Mouse (Mus musculus): ENCODE measurements around the gene Ppp1r15a.

DNA sequence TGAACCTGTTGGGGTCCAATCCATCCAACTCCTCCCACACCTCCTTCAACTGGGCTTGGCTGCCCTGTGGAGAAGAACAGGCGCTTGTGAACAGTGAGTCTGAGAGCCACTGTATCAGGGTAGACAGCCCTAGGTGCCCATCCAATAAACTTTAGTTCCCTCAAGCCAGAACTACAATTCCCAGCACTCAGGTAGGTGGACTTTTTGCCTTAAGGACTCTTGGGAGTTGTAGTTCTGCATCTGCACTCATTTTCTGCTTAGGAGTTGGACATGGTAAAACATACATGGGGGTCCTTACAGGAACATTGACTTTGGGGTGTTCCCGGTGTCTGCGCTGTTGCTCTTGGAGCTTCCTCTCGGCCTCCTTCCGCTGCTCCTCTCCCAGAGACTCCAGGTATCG lies 27.6 kb downstream of the Ppp1r15a start:
- TF ChIP-seq EP300 (IDR thresholded peaks at IDR 0.05; ENCODE audit: insufficient read depth, low read depth, low read length) (no peak), CTCF (IDR thresholded peaks at IDR 0.05) (no peak), POLR2A (IDR thresholded peaks at IDR 0.05; ENCODE audit: insufficient read depth, low read depth, low read length) (no peak)
